Mouse (Mus musculus) monocyte, adult 2 months (primary cell): ENCODE data around the gene Krt84.
"Not testable (repeated sequence)": the region's sequence is repeated elsewhere in the genome, so short reads cannot be mapped to it uniquely, and the experiment has no call there.

Source experiments
- DNase-seq, 2 experiments: peaks; one replicate each; pipeline ENCODE4 v3.0.0; 2022; ENCODE audit warnings: low spot score in 2 of 2, low read depth in 1 of 2

Krt84 gene

DNA sequence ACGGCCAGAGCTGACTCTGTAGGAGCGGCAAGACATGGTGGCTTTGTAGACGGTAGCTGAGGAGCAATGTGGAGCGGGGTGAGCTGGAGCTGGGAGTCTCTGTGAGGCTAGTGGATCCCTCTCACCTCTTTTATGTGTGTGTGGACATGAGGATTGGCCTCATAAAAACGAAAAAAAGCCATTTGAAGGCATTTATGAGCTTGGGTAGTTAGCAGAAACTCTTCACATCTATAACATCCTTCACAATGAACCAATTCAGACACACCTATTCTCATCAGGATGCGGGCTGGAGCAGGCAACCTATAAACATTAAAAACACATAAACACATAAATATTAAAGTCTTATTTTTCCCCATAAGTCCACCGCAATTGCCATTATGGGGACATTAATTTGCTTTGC lies at the start of gene Krt84:
Krt84 (minus strand) TSS at position 101 of the 400 bp plus-strand sequence.
- no peak for DNase-seq

DNA sequence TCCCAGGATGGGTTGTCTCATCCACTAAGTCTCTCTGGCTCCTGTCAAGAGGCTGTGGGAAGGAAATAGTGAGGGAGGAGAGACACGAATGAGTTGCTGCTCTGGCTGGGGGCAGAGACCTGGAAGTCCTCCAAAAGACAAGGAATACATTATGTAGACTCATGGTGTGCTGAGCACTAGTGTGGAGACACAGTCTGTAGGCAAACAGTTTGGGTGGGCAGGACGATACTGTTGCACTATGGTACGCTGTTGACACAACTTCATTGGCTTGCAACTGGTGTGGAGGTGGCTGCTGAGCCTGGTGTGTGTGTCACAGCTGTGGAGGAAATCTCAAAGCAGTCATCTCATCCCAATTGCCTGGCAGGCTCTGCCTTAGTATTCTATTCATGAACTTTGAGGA lies 49.1 kb upstream of the Krt84 start:
- no peak for DNase-seq

DNA sequence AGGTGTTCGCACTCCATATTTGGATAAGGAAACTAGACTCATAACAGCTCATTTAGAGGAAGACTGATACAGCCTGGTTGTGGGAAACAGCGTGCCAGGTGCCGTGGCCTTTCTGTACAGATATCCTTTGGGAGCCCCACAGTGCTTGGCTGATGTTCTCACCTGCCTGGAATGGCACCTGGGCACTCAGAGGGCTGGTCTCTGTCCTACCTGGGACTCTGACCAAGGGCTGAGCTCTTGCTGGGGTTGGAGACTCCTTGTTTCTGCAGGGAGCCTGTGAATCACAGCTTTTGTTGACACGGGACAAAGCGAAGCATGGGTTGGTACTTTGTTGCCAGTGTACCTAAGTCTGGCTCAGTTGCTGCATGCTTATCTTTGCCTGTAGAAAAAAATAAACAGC lies 42.9 kb upstream of the Krt84 start:
- DNase-seq, result no peak

DNA sequence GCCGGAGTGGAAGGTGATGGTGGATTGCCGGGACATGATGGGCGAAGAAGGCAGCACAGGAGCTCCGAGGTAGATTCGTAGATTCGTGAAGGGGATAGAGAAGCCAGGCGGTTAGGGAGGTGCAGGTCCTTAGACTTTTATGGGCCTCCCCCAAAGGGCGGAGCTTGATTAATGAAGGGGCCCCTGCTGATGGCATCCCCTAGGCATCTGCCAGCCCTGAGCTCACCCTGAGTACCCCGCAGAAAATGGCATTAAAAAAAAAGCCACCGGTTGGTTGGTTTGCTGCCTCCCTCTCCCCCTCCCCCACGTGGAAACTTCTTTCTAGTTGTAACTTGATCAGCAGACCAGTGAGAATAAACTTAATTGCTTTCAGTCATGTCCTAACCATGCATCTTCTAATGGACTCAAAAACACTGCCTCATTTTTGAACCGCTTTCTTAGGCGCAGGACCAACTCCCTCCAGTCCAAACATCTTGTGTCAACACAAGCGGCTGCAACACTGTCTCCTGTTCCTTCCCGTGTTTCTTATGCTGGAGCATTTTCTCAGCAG lies 41.3 kb upstream of the Krt84 start, which contains the start of gene Krt75:
Krt75 (minus strand) TSS at position 109 of the 550 bp plus-strand sequence.
- DNase-seq, result no peak

DNA sequence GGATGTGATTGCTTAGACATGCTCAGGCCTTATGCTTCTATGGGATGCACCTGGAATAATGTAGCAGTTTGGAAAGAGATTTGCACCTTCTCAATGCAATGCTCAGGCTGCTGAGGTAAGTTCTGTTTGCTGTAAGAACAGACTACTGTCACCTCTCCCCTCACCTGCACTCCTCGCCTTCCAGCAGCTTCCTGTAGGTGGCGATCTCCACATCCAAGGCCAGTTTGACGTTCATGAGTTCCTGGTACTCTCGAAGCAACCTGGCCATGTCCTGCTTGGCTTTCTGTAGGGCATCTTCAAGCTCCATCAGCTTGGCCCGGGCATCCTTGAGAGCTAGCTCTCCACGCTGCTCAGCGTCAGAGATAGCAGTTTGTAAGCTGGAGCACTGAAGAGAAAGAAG lies 35.2 kb upstream of the Krt84 start:
- DNase-seq, result no peak

DNA sequence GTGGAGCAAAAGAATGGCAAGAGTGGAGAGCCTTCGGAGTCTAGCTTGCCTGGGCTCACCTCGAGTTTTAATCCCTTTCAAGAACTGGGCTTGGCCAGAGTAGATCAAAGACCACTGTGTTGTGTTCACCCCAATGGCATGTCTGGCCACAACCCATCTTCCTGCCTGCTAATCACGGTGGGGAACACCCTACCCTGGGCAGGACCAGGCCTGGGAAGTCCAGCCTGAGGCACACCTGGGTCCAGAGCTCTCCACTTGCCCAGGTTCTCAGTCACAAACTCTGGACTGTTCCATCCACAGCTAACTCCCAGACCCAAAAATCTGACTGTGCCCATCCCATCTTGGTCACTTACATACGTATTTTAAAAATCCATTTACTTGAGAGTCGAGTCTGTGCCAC lies 30.2 kb upstream of the Krt84 start, which contains the start of gene Krt90:
Krt90 (minus strand) TSS at position 101 of the 400 bp plus-strand sequence.
- no peak for DNase-seq

DNA sequence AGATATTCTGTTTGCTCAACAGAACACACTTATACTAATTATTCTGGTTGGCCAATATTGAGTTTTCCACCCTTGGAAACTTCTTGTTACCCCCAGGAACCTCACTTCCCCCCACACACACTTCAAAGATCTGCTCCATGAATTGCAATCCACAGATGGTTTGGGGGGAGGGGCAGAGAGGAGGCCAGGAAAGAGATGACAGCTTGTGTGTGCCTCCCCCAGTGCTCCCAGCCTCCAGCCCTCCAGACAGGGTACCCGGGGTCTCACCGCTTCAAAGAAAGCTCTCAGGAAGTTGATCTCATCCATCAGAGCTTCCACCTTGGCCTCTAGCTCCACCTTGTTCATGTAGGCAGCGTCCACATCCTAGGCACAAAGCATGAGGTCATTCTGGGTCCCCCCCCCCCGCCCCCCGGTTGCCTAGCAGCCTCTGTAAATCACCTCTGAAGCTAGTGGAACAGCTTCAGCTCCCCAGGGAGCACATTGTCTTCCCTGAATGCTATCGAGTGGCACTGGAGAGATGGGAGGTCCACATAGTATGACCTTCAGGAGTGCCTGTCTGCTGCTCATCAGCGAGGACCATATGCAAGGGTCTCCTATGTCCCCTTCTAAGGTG lies 25.5 kb upstream of the Krt84 start:
- no peak for DNase-seq

DNA sequence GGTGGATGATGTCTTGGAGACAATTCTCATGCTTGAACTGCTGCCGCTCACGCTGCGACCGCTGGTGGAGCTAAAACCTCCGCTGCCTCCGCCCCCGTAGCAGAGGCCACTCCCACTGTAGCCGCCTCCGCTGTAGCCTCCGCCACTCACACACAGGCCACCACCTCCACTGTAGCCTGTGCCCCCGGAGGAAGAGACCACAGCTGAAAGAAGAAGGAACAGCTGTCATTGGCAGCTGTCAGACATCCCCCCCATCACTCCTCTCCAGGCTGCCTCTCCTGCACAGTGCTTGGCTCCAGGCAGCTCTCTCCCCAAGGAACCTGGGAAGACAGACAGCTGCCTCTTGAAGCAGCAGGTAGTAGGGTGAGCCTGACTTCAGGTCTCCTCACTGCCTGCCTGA lies 20.5 kb upstream of the Krt84 start:
- DNase-seq, result no peak

DNA sequence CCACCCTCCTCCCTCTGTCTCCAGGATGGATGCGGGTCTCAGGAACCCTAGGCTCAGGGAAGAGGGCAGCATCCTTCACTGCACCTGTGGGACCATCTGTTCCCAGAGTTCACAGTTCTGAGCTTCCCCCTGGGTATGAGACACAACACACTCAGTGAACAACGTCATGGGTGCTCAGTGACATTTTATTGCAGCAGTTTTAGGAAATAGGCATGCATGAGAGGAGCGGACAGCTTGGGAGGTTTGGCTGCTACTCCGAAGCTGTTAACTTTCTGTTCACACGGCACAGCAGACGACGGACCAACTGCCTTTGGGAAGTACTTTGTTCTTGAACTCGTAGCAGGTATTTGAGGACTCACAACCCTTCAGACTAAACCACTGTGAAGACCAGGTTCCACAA lies 19.6 kb upstream of the Krt84 start:
- DNase-seq, result no peak

DNA sequence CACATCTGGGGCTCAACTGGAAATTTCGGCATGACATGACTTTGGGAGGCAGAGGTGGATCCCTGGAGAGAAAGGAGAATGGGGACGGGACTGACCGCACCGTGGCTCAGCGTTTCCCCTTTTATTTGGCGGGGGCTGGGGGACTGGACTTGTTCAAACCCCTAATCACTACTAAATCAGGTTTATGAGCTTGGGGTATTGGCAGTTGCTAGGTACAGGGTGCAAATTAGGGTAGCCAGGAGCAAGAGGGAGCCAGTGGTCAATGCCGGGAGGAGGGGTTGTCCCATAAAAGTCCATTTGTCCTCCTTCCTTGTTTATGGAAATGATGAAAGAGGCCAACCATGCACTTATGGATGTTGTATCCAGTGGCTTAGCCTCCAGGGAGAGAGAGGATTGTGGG lies 17.9 kb upstream of the Krt84 start, which contains the start of gene Krt82:
Krt82 (minus strand) TSS at position 101 of the 400 bp plus-strand sequence.
- DNase-seq, result no peak

DNA sequence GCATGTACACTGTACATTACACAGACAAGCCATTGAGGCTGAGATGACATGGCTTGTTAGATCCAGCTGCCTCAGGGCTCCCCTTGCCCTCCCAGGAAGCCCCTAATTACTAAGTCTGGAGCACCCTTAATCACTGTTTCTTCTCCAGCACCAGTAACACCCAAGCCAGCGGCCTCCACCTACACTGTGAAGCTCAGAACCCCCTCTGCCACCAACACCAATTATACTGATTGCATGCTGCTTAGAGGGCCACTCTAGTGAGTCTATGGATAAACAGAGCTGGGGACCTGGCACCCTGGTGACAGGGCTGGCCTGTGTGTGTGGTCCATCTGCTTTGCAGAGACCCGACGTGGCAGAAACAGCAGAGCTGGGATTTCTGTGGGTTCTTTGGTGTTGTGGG lies 11.9 kb upstream of the Krt84 start:
- no peak for DNase-seq

DNA sequence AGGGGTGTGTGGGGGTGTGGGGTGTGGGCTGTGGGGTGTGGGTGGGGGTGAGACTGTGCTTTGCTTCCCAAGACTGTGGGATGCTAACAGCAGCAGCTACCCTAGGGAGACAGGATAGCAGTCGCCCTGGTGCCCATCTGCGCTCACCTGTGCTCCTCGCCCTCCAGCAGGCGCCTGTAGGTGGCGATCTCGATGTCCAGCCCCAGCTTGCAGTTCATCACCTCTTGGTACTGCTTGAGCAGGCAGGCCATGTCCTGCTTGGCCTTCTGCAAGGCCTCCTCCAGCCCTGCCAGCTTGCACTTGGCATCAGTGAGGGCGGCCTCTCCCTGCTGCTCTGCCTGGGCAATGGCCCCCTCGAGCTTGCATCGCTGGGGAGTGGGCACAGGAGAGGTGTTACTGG lies 9.9 kb upstream of the Krt84 start:
- DNase-seq, result no peak

DNA sequence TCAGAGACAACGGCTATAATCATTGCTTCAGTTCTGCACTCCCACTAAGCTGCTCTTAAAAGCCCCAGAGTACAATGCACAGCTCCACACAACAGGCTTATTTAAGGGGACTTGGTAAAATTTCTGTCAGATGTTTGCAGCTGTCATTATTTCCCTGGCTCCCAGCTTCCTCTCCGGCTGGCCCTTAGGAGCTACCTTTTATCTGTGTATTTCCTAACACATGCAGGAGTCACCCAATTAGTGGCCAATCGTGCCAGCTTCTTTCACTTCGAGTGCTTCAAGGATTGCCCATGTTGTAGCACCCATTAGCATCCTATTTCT lies 5.9 kb upstream of the Krt84 start:
- DNase-seq, result no peak

DNA sequence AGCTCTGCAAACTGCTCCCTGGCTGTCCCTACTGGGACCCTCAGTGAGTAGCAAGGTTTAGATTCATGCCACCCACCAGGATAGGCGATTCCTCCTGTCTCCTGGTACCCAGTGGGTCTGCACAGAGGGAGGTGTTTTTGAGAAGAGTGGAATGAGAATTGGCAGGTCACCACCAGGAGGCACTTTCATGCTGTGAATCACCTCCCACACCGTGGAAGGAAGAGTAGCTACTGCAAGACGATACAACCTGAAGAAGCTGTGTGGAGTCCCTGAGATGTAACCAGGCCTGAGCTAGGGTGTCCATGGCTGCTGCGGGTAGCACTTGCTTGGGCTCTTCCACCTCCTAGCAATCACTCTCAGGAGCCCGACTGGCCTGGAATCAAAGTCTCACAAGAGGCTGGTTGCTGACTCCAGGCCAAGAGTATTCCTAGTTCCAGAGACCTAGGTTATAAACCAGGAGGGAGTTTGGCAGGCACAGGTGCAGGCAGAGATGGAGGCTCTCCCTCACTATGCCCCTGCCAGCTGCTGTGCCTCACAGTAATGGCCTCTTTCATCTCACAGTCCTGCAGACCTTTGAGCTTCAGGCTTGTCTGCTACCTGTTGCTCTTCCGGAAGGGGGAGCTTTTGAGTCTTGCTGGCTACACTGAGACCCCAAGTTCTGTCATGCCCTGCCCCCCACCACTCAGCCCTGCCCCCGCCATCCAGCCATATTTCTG lies 5.4 kb upstream of the Krt84 start:
- no peak for DNase-seq

DNA sequence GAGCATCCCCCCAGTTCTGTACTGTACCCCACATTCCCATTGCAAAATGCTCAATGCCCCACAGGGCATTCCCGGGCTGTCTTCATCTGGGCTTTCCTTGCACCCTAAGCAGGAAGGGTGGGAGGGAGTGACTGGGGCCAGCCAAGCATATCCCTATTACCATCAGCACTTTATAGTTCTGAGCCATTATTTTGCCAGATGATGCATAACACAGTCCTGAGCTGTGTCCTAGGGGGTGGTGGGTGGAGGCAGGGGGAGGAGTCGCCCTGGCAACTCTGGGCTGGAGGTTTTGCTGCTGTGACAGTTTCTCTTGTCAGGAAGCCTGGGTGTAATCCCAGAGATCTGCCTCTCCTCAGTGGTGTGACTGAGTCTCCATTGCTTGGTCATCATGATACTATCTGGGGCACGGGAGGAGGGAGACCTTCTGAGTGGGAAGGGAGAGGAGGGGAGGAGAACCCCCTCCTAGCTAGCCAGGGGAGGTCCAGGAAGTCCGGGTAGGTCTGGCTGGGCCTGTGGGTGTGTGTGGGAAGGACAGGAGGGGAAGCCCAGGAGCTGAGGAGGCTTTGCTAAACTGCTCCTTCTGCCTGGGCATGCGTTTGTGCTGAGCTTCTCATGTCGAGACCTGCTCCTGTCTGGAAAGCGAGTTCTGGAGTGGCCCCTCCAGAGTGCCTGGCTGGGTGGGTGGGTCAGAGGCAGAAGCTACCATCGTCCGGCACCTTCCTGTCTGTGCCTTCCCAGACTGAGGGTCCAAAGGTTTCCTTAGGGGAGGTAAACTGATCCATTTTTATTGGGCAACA lies 3.6 kb upstream of the Krt84 start:
- no peak for DNase-seq

DNA sequence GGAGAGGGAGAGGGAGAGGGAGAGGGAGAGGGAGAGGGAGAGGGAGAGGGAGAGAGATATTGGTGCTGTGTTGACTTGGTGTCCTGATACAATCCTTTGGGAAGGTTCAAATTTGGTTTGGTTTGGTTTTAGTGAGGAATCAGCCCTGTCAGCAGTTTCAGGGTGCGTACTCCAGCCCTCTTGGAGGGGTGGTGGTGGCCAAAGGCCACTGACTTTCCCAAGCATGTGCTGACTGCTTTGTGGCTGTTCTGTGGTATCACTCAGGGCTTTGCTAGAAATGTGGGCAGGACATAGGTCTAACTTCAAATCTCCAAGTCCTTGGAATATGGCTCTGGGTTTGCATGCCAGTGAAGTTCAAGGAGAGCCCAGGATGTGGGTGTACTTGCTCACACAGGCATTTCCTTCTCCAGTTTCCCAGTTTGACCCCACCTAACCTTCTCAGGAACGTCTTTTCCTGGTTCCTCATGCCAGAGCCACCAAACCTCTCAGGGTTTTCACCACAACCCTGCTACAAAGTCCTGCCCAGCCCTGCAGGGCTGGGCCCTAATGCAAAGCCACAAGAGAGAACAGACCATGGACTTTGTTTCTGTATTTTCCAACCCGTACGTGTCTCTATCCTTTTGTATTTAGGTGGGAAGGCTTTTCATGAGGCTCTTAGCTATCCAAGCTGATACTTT lies 9.9 kb downstream of the Krt84 start:
- DNase-seq, result no peak

DNA sequence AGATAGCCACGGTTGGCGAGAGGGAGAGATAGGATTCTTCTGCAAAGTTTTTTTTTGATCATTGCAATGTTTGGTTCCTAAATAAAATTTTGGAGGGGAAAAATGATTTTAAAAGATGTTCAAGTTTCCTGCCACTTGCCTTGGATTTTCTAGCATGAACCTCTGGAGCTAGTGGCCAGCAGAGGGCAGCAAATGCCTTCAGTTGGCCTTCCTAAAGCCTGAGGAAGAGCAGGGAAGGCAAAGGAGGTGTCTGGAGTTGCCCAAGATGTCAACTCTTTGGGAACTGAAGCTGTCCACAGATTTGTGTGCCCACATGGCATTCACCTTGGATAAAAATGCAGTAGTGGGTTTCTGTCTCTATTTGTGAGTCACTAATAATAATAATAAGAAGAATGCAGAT lies 12.8 kb downstream of the Krt84 start:
- DNase-seq, result peak; percentile 5 to 40

DNA sequence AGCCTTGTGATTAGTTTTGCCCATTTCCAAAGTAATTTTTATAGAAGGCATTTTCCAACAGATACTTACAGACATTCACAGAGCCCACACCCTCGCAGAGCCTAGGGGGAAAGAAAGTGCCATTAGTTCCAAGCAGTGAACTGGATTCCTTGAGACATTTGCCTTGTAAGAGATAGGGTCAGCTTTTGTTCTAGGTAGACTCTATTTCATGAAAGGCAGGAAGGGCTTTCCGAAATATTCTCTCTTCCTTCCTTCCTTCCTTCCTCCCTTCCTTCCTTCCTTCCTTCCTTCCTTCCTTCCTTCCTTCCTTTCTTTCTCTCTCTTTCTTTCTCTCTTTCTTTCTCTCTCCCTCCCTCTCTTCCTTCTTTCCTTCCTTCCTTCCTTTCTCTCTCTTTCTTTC lies 15.5 kb downstream of the Krt84 start, which contains the start of gene Gm49425:
Gm49425 (minus strand) TSS at position 101 of the 400 bp plus-strand sequence.
- DNase-seq, result not testable (repeated sequence)

DNA sequence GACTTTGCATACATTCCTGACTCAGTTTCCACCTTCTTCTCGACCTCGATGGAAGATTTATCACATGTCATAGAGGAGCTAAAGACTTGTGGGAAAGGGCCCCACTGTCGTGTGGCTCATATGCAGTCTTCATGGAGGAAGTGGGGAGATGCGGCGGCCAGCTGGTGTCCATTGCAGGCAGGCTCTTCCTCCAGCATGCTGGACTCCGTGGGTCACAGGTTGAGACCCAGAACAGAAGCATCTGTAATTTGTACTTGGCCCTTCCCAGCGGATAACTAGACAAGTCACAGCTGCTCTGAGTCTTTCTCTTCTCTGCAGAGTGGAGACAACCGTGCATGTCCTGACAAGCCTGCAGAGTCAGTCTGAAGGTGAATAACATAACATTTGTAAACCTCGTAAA lies 24.4 kb downstream of the Krt84 start:
- DNase-seq, result no peak

DNA sequence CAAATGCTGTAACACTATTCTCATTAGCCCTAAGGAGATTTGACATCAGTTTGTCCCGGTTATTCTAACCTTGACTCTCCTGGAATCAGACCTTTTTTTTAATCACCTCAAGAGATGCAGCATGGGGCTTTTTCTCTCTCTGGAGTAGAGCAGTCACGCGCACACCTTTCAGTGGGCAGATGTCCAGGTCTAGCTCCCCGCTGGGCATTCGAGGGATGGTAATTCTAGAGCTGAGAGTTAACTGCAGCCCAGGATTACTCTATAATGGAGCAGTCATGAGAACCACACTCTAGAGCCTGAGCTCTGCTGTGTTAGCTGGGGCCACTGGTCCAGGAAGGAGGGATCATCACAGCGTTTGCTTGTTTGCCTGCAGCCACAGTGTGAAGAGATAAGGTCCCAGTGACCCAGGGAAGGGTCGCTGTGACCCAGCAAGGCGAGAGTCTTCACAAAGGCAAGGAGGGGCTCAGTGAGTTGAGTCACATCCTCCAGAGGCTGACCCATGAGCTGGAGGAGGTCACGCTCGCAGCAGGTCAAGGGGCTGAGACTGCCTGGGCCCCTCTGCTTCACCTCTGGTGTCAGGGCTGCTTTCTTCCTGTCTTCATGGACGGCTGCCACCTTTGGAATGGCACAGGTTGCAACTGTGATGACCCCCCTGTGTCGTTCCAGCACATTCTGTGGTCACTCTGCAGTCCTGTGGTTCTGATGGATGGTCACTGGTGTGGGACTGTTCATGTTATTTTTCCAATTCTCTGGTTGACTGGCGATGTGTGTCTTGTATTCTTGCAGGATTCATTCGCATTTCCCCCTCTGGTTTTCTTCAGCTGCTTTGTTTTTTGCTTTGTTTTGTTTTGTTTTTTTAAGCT lies 25.5 kb downstream of the Krt84 start:
- DNase-seq, result no peak
